Mouse (Mus musculus): ENCODE results near the gene Arhgef7. TPM values are rescaled to one million over a fixed set of nuclear protein-coding genes. Genes with fewer than 3 reads are reported as not detected.

Arhgef7 gene
- total and polyA plus RNA-seq, 2 experiments from 2014 or later, result 49.2 to 77.1 TPM

GRCm38 (mm10) chr8:11840174-11840573 is 112.7 kb downstream of the Arhgef7 start, which contains the start of gene Tex29:
Gene Tex29, plus strand, starts transcription at chr8:11840474.
- 0 out of 2 replicates have a peak within 1 kb of the TSS, but pooled peaks have one; percentile 43 for H3K27ac ChIP-seq (ENCODE audit: low read depth)

GRCm38 (mm10) chr8:11841571-11841970 is 114.0 kb downstream of the Arhgef7 start:
- Histone ChIP-seq H3K27ac (ENCODE audit: low read depth) (peak overlapping the region; percentile 43), H3K4me3 (ENCODE audit: low read depth, low read length) (no peak overlapping the region), H3K27me3 (ENCODE audit: control insufficient read depth, insufficient read depth, low read length) (no peaks in the 10 kb centered on the region), H3K9ac (replicated peaks; ENCODE audit: low read depth, low read length) (peak overlapping the region; percentile 40; the same call in 1 of the 2 replicates), H3K9me3 (replicated peaks; ENCODE audit: control insufficient read depth, low read length) (no peaks in the 10 kb centered on the region), H3K36me3 (replicated peaks; ENCODE audit: control insufficient read depth, insufficient read depth, low read length) (no peaks in the 10 kb centered on the region; the same call in 1 of the 2 replicates), H3K4me2 (ENCODE audit: low read depth, low read length) (peak overlapping the region; percentile 48), H3K4me1 (ENCODE audit: control insufficient read depth, insufficient read depth) (peaks cover 20% of the 10 kb centered on the region; the same call in 1 of the 2 replicates)
- DNase-seq (ENCODE audit: low spot score) (peak; percentile 79), ATAC-seq (ENCODE audit: insufficient read depth, low read depth) (peak; percentile 74)
- TF ChIP-seq EP300 (IDR thresholded peaks at IDR 0.05; ENCODE audit: low read depth), result no peak
- no peak for TF ChIP-seq CTCF (IDR thresholded peaks at IDR 0.05; ENCODE audit: low read depth)
- WGBS, result 5% methylated on average over 8 of the region's 8 CpGs

More at GRCm38 (mm10) chr8:11840174-11840573, 112.7 kb downstream of the Arhgef7 start, which contains the start of gene Tex29:
- peak within 1 kb of the TSS; percentile 48; the same call in 1 of the 2 replicates for H3K4me2 ChIP-seq (ENCODE audit: low read depth, low read length)
- H3K4me3 ChIP-seq (ENCODE audit: low read depth, low read length), result no peak within 1 kb of the TSS
- no peak for ATAC-seq (ENCODE audit: insufficient read depth, low read depth)
- H3K27me3 ChIP-seq (ENCODE audit: control insufficient read depth, insufficient read depth, low read length), result no peaks in the 10 kb centered on the region
- H3K9me3 ChIP-seq (replicated peaks; ENCODE audit: control insufficient read depth, low read length), result no peaks in the 10 kb centered on the region
- peaks cover 20% of the 10 kb centered on the region; the same call in 1 of the 2 replicates for H3K4me1 ChIP-seq (ENCODE audit: control insufficient read depth, insufficient read depth)
- no peak within 1 kb of the TSS for H3K9ac ChIP-seq (replicated peaks; ENCODE audit: low read depth, low read length)
- 79% methylated on average over 5 of the region's 5 CpGs for WGBS
- TF ChIP-seq CTCF (IDR thresholded peaks at IDR 0.05; ENCODE audit: low read depth), result no peak
- H3K36me3 ChIP-seq (replicated peaks; ENCODE audit: control insufficient read depth, insufficient read depth, low read length), result peaks cover 6% of the 10 kb centered on the region
- DNase-seq (ENCODE audit: low spot score), result no peak

DNA sequence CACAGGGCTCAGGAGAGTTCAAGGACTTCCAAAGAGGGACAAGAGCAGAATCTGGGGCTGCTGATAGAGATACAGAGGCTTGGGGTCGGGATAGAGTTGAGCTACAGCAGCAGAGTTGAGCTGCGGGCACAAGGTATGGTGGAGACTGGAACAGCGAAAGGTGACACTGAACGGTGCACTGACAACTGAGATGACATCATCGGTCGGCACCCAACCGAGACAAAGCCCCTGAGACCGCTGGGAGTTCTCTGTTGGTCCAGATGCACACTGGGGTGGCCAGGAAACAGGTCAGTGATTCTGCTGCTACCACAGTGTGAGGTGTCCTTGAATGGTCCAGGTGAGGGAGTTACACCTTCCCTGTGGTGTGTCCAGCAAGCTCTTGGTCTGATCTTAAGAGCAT is 115.2 kb downstream of the Arhgef7 start:
- peaks cover 20% of the 10 kb centered on the region; the same call in 1 of the 2 replicates for H3K4me1 ChIP-seq (ENCODE audit: control insufficient read depth, insufficient read depth)
- H3K9ac ChIP-seq (replicated peaks; ENCODE audit: low read depth, low read length), result no peak overlapping the region
- no peak overlapping the region for H3K4me2 ChIP-seq (ENCODE audit: low read depth, low read length)
- H3K27me3 ChIP-seq (ENCODE audit: control insufficient read depth, insufficient read depth, low read length), result no peaks in the 10 kb centered on the region
- no peaks in the 10 kb centered on the region for H3K9me3 ChIP-seq (replicated peaks; ENCODE audit: control insufficient read depth, low read length)
- no peak; the same call in 1 of the 2 replicates for ATAC-seq (ENCODE audit: insufficient read depth, low read depth)
- H3K36me3 ChIP-seq (replicated peaks; ENCODE audit: control insufficient read depth, insufficient read depth, low read length), result no peaks in the 10 kb centered on the region; the same call in 1 of the 2 replicates
- DNase-seq (ENCODE audit: low spot score), result no peak
- H3K4me3 ChIP-seq (ENCODE audit: low read depth, low read length), result no peak overlapping the region
- WGBS, result 57% methylated on average over 8 of the region's 8 CpGs
- TF ChIP-seq CTCF (IDR thresholded peaks at IDR 0.05; ENCODE audit: low read depth) (no peak), EP300 (IDR thresholded peaks at IDR 0.05; ENCODE audit: low read depth) (no peak)
- no peak overlapping the region for H3K27ac ChIP-seq (ENCODE audit: low read depth)

- Histone ChIP-seq H3K36me3 (replicated peaks; ENCODE audit: control insufficient read depth, insufficient read depth, low read length) (no peaks in the 10 kb centered on the region; the same call in 1 of the 2 replicates), H3K9me3 (replicated peaks; ENCODE audit: control insufficient read depth, low read length) (no peaks in the 10 kb centered on the region), H3K27ac (ENCODE audit: low read depth) (no peak overlapping the region), H3K27me3 (ENCODE audit: control insufficient read depth, insufficient read depth, low read length) (no peaks in the 10 kb centered on the region), H3K4me1 (ENCODE audit: control insufficient read depth, insufficient read depth) (peaks cover 20% of the 10 kb centered on the region; the same call in 1 of the 2 replicates), H3K4me2 (ENCODE audit: low read depth, low read length) (no peak overlapping the region), H3K4me3 (ENCODE audit: low read depth, low read length) (no peak overlapping the region), H3K9ac (replicated peaks; ENCODE audit: low read depth, low read length) (no peak overlapping the region)
- 77% methylated on average over 13 of the region's 13 CpGs for WGBS
- DNase-seq (ENCODE audit: low spot score) (no peak), ATAC-seq (ENCODE audit: insufficient read depth, low read depth) (0 out of 2 replicates have a peak, but pooled peaks have one; percentile 13)
- TF ChIP-seq EP300 (IDR thresholded peaks at IDR 0.05; ENCODE audit: low read depth) (no peak), CTCF (IDR thresholded peaks at IDR 0.05; ENCODE audit: low read depth) (no peak)
Observed at GRCm38 (mm10) chr8:11843677-11844315, 116.3 kb downstream of the Arhgef7 start.

GRCm38 (mm10) chr8:11844316-11844685 is 116.8 kb downstream of the Arhgef7 start:
- Histone ChIP-seq H3K4me3 (ENCODE audit: low read depth, low read length) (no peak overlapping the region), H3K9ac (replicated peaks; ENCODE audit: low read depth, low read length) (no peak overlapping the region), H3K36me3 (replicated peaks; ENCODE audit: control insufficient read depth, insufficient read depth, low read length) (no peaks in the 10 kb centered on the region; the same call in 1 of the 2 replicates), H3K4me1 (ENCODE audit: control insufficient read depth, insufficient read depth) (peaks cover 20% of the 10 kb centered on the region; the same call in 1 of the 2 replicates), H3K4me2 (ENCODE audit: low read depth, low read length) (no peak overlapping the region), H3K9me3 (replicated peaks; ENCODE audit: control insufficient read depth, low read length) (no peaks in the 10 kb centered on the region), H3K27ac (ENCODE audit: low read depth) (no peak overlapping the region), H3K27me3 (ENCODE audit: control insufficient read depth, insufficient read depth, low read length) (no peaks in the 10 kb centered on the region)
- ATAC-seq (ENCODE audit: insufficient read depth, low read depth), result peak; percentile 36; the same call in 1 of the 2 replicates
- WGBS, result 63% methylated on average over 7 of the region's 7 CpGs
- no peak for DNase-seq (ENCODE audit: low spot score)
- TF ChIP-seq EP300 (IDR thresholded peaks at IDR 0.05; ENCODE audit: low read depth) (no peak), CTCF (IDR thresholded peaks at IDR 0.05; ENCODE audit: low read depth) (no peak)
